Mouse (Mus musculus) liver, postnatal 0 days (tissue): ENCODE measurements at regions not wholly inside any gene's neighbourhood (a gene's known extent, or its start where the extent isn't known, plus 50 kb on each side); places are given as distances from the start of the nearest gene placed in this dataset.

Experiments
- ATAC-seq: fragments of 200-750 bp; cut with Nextera tagmentation; 2 replicates; pipeline ENCODE4 v1.8.0; 2017; ENCODE audit warnings: mild to moderate bottlenecking, moderate library complexity
- DNase-seq: peaks from one replicate; pipeline ENCODE4 v3.0.0-alpha.2; 2016
- H3K27ac ChIP-seq: fragments of 300-500 bp; sonication (generic); 2 replicates; pipeline ENCODE4 v1.5.1; 2014; ENCODE audit warnings: antibody characterized with exemption, moderate library complexity, mild to moderate bottlenecking, low read depth
- H3K27me3 ChIP-seq: fragments of 300-500 bp; sonication (generic); 2 replicates; pipeline ENCODE4 v1.6.1; 2014; ENCODE audit warnings: low read length, control low read depth, mixed read lengths; ENCODE audit not compliant: insufficient read depth
- H3K36me3 ChIP-seq: fragments of 300-500 bp; sonication (generic); replicated peaks from 2 replicates; pipeline ENCODE4 v1.6.1; 2014; ENCODE audit warnings: mild to moderate bottlenecking, control low read depth, low read length, moderate library complexity, mixed read lengths; ENCODE audit not compliant: insufficient read depth
- H3K4me1 ChIP-seq: fragments of 300-500 bp; sonication (generic); 2 replicates; pipeline ENCODE4 v1.6.1; 2014; ENCODE audit warnings: antibody characterized with exemption, mild to moderate bottlenecking, control low read depth; ENCODE audit not compliant: insufficient read depth
- H3K4me2 ChIP-seq: fragments of 300-500 bp; sonication (generic); 2 replicates; pipeline ENCODE4 v1.6.1; 2014; ENCODE audit warnings: low read depth, mild to moderate bottlenecking, low read length, moderate library complexity, mixed read lengths
- H3K4me3 ChIP-seq: fragments of 300-500 bp; sonication (generic); 2 replicates; pipeline ENCODE4 v1.5.1; 2014; ENCODE audit warnings: low read depth, low read length
- H3K9ac ChIP-seq: fragments of 300-500 bp; sonication (generic); replicated peaks from 2 replicates; pipeline ENCODE4 v1.6.1; 2014; ENCODE audit warnings: mild to moderate bottlenecking, moderate library complexity
- H3K9me3 ChIP-seq: fragments of 300-500 bp; sonication (generic); 2 replicates; pipeline ENCODE4 v1.6.1; 2016; ENCODE audit warnings: mild to moderate bottlenecking, control low read depth, low read length, mixed read lengths
- CTCF ChIP-seq: sonication (generic); IDR thresholded peaks from 2 replicates; pipeline ENCODE4 v1.5.1; 2016; ENCODE audit warnings: antibody characterized with exemption, low read depth
- EP300 ChIP-seq: IDR thresholded peaks from 2 replicates; pipeline ENCODE4 v1.6.1; 2016; ENCODE audit warnings: antibody characterized with exemption, low read depth, mild to moderate bottlenecking
- WGBS: fragments of 180-500 bp; shearing (Covaris S2); extraction: QIAGEN DNeasy Blood & Tissue Kit; methylation state at CpG from one replicate; pipeline ENCODE4 v1.1.7; 2014; ENCODE audit not compliant: insufficient replicate concordance; 5-methylcytosine and 5-hydroxymethylcytosine counted together

DNA sequence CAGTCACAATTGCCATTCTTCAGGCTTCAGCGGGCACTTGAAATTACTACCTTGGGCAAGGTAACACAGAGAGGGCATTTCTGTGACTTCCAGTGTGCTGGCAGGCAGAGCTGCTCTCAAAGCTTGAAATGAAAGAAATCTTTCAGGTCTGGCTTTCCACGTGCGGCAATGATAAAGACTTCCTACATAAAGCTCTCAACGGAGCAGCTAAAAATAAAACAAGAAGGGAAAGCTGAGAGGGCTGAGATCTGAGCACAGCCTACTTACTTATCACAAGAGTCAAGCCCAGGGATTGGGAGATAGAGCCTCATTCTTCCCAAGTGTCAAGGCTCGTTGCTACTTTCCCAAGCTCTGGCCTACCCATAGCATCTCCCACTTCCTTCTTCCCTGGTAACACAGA, 274.6 kb upstream of the Rack1 start:
- TF ChIP-seq CTCF = no peak
- TF ChIP-seq EP300 = no peak
- Histone ChIP-seq H3K4me2 (no peak overlapping the region), H3K4me1 (no peaks in the 10 kb centered on the region), H3K4me3 (no peak overlapping the region), H3K36me3 (no peaks in the 10 kb centered on the region), H3K27me3 (no peaks in the 10 kb centered on the region), H3K9me3 (no peaks in the 10 kb centered on the region), H3K27ac (no peak overlapping the region), H3K9ac (no peak overlapping the region)
- DNase-seq = no peak
- 67% methylated on average over 5 of the region's 5 CpGs for WGBS
- ATAC-seq = no peak

DNA sequence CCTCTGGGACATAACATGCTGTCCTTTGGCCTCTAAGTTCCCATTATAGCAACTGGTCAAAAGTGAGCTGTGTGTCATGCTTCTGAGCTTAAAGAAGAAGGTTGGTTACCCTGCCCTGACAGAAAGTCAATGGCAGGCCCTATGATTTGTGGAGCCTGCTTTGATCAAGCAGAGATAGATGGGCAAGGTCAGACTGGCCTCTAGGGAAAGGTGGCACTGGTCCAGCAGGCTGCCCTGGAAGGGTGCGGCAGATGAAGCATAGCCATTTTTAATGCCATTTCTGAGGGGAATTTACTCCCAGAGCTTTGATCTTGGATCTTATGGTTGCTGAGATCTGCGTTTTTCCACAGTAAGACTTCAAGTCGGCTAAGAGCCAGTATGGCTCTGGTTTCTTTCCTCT, 293.2 kb upstream of the Rack1 start:
- Histone ChIP-seq H3K27ac (no peak overlapping the region), H3K4me2 (no peak overlapping the region), H3K4me1 (no peaks in the 10 kb centered on the region), H3K27me3 (no peaks in the 10 kb centered on the region), H3K9me3 (no peaks in the 10 kb centered on the region), H3K36me3 (no peaks in the 10 kb centered on the region), H3K9ac (no peak overlapping the region), H3K4me3 (no peak overlapping the region)
- TF ChIP-seq CTCF (no peak), EP300 (no peak)
- 81% methylated on average over 3 of the region's 3 CpGs for WGBS
- no peak for DNase-seq
- ATAC-seq = no peak

DNA sequence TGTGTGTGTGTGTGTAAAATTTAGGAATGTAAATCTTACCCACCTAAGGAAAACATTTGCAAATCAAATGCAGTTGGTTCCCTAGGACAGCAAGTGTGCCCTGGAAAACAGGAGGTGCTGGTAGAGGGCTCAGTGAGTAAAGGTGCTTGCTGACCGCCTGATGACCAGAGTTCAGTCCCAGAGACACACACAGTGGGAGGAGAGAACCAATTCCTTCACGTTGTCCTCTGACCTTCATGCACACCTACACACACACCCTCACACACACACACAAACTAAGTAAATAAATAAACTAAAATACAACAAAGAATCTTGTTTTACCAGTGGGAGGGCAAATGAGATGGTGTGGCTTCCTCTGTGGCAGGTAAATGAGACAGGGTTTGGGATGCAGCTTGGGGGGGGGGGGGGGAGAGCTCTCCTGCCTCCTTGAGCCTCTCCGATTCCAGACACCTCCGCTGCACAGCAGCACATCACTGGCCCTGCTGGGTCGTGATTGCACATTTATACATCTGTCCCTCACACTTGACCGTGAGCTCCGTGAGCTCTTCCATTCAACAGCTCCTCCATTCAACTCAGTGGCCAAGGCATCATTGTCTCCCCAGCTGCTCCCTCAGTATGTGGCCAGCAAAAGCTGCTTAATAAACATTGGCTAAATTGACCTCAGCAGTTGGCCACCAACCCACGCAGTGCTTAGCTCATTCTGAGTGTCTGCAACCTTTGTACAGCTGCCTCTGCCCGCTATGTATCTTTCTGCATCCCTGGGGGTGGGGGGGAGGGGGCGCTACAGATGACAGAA, 297.9 kb upstream of the Rack1 start:
- DNase-seq (peak; percentile 18), ATAC-seq (peak; percentile 79)
- Histone ChIP-seq H3K36me3 (no peaks in the 10 kb centered on the region), H3K27ac (no peak overlapping the region), H3K4me1 (no peaks in the 10 kb centered on the region), H3K9me3 (no peaks in the 10 kb centered on the region; the same call in 1 of the 2 replicates), H3K4me2 (no peak overlapping the region), H3K9ac (no peak overlapping the region), H3K27me3 (no peaks in the 10 kb centered on the region), H3K4me3 (no peak overlapping the region)
- no peak for TF ChIP-seq CTCF
- TF ChIP-seq EP300 = no peak
- WGBS = 55% methylated on average over 10 of the region's 10 CpGs

DNA sequence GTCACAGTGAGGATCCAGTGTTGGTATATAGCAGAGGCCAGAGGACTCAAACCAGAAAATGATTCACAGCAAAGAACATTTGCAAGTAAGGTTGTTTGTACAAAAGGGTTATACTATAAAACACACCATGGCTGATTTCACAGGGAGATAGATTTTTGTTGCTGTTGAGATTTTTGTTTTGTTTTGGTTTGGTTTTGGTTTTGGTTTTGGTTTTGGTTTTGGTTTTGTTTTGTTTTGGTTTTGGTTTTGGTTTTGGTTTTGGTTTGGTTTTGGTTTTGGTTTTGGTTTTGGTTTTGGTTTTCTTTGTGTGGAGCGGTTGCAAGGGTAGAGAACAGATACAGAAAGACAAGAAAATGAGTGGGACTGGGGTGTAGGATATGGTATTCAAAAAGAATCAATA, 301.1 kb upstream of the Rack1 start:
- Histone ChIP-seq H3K4me2 (no peak overlapping the region), H3K36me3 (no peaks in the 10 kb centered on the region), H3K4me3 (no peak overlapping the region), H3K27ac (no peak overlapping the region), H3K9me3 (no peaks in the 10 kb centered on the region; the same call in 1 of the 2 replicates), H3K9ac (no peak overlapping the region), H3K27me3 (no peaks in the 10 kb centered on the region), H3K4me1 (no peaks in the 10 kb centered on the region)
- no peak for TF ChIP-seq CTCF
- no peak for TF ChIP-seq EP300
- no peak for ATAC-seq
- WGBS = 60% methylated on average over 1 of the region's 1 CpGs
- DNase-seq = no peak

DNA sequence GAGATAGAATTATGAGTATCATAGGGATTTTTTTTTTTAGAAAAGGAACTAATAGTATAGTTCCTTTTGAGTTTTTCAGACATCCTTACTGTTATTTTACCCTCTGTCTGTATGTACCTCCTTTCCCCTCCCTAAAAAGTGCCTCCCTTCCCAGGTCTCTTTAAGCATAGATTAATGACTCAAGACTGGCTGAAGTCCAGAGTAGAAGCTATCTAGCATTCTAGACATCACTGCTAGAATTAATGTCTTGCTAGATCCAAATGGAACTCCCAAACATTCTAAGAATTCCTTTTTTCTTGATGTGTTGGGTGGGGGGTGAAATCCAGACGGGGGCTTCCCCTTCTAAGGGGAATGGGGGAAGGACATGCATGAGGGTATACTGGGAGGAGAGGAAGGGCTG, 311.8 kb upstream of the Rack1 start:
- no peaks in the 10 kb centered on the region for H3K27me3 ChIP-seq
- no peak overlapping the region for H3K4me2 ChIP-seq
- DNase-seq (no peak), ATAC-seq (no peak)
- H3K9ac ChIP-seq = no peak overlapping the region
- no peak for TF ChIP-seq CTCF
- TF ChIP-seq EP300 = no peak
- H3K36me3 ChIP-seq = no peaks in the 10 kb centered on the region
- no peaks in the 10 kb centered on the region for H3K9me3 ChIP-seq
- no peaks in the 10 kb centered on the region for H3K4me1 ChIP-seq
- no peak overlapping the region for H3K27ac ChIP-seq
- no peak overlapping the region for H3K4me3 ChIP-seq
- 67% methylated on average over 1 of the region's 1 CpGs for WGBS

DNA sequence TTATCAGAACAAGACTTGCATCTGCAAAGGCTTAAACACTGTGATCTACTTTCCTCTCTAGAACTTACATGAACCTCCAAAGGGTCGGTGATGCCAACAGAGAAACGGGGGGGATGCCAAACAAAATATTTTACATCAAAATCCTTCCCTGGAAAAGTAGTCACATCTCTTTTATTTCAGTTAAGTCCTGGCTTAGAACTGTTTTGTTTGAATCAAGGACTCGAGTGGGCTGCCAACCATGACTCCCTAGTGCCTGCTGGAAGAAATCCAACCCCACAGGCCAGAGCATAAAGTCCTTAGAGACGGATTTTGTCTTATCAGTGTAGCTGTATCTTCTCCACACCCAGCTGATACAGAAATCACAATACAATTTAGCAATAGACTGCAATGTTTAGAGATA, 336.1 kb upstream of the Rack1 start:
- Histone ChIP-seq H3K4me1 (no peaks in the 10 kb centered on the region), H3K4me3 (no peak overlapping the region), H3K27ac (no peak overlapping the region), H3K36me3 (no peaks in the 10 kb centered on the region), H3K9ac (no peak overlapping the region), H3K4me2 (no peak overlapping the region), H3K9me3 (no peaks in the 10 kb centered on the region), H3K27me3 (no peaks in the 10 kb centered on the region)
- DNase-seq (no peak), ATAC-seq (no peak)
- TF ChIP-seq CTCF (no peak), EP300 (no peak)
- 61% methylated on average over 4 of the region's 4 CpGs for WGBS
